Mouse (Mus musculus) cerebellum, adult 2 months (tissue): ENCODE measurements at regions not wholly inside any gene's neighbourhood (a gene's known extent, or its start where the extent isn't known, plus 50 kb on each side); places are given as distances from the start of the nearest gene placed in this dataset.

Experiments
- DNase-seq, 2 experiments: peaks; one replicate each; pipeline ENCODE4 v3.0.0; 2021
- H3K27ac ChIP-seq: fragments of 200-500 bp; 2 replicates; pipeline ENCODE4 v1.5.1; 2012; ENCODE audit warnings: low read length, control low read depth, inconsistent platforms; ENCODE audit not compliant: insufficient read depth
- H3K27me3 ChIP-seq: fragments of 200-500 bp; 2 replicates; pipeline ENCODE4 v1.6.1; 2012; ENCODE audit warnings: inconsistent platforms, mild to moderate bottlenecking, low read length, moderate library complexity; ENCODE audit not compliant: control insufficient read depth, insufficient read depth
- H3K4me1 ChIP-seq: fragments of 200-500 bp; 2 replicates; pipeline ENCODE4 v1.6.1; 2011; ENCODE audit warnings: low read length; ENCODE audit not compliant: control insufficient read depth, insufficient read depth
- H3K4me3 ChIP-seq: fragments of 200-500 bp; replicated peaks from 2 replicates; pipeline ENCODE3; 2011; ENCODE audit warnings: mild to moderate bottlenecking, low read depth, low read length, control low read depth; ENCODE audit not compliant: insufficient read depth
- CTCF ChIP-seq: fragments of 200-500 bp; IDR thresholded peaks from 2 replicates; pipeline ENCODE4 v1.5.1; 2011; ENCODE audit warnings: low read depth, mild to moderate bottlenecking, control low read depth, low read length, moderate library complexity, borderline replicate concordance; ENCODE audit not compliant: insufficient read depth
- POLR2A ChIP-seq: fragments of 200-500 bp; IDR thresholded peaks from 2 replicates; pipeline ENCODE4 v1.6.1; 2011; ENCODE audit warnings: low read length, control low read depth, borderline replicate concordance; ENCODE audit not compliant: insufficient read depth
- WGBS: fragments of 180-500 bp; shearing (Covaris S2); methylation state at CpG from one replicate; pipeline ENCODE4 v1.1.7; 2018; 5-methylcytosine and 5-hydroxymethylcytosine counted together

- H3K4me3 ChIP-seq, result no peak overlapping the region
- 100% methylated on average over 1 of the region's 1 CpGs for WGBS
- no peaks in the 10 kb centered on the region for H3K4me1 ChIP-seq
- TF ChIP-seq POLR2A (no peak), CTCF (no peak)
- no peak overlapping the region for H3K27ac ChIP-seq
- H3K27me3 ChIP-seq, result no peaks in the 10 kb centered on the region
- DNase-seq, result no peak
Observed at GRCm38 (mm10) chr12:47466740-47467139, 648.0 kb upstream of the Nova1 start.

GRCm38 (mm10) chr12:47465924-47466323, 647.2 kb upstream of the Nova1 start:
- H3K4me3 ChIP-seq, result no peak overlapping the region
- H3K27me3 ChIP-seq, result no peaks in the 10 kb centered on the region
- WGBS, result 78% methylated on average over 5 of the region's 5 CpGs
- H3K4me1 ChIP-seq, result no peaks in the 10 kb centered on the region
- DNase-seq, result no peak
- no peak overlapping the region for H3K27ac ChIP-seq
- TF ChIP-seq CTCF, result no peak
- TF ChIP-seq POLR2A, result no peak

GRCm38 (mm10) chr12:47431669-47432068, 612.9 kb upstream of the Nova1 start:
- WGBS, result 52% methylated on average over 1 of the region's 1 CpGs
- TF ChIP-seq CTCF (no peak), POLR2A (no peak)
- no peak for DNase-seq
- no peak overlapping the region for H3K4me3 ChIP-seq
- no peaks in the 10 kb centered on the region for H3K4me1 ChIP-seq
- no peak overlapping the region for H3K27ac ChIP-seq
- H3K27me3 ChIP-seq, result no peaks in the 10 kb centered on the region

- no peak for DNase-seq
- H3K27ac ChIP-seq, result no peak overlapping the region
- WGBS, result 17% methylated on average over 4 of the region's 4 CpGs
- no peak overlapping the region for H3K4me3 ChIP-seq
- no peaks in the 10 kb centered on the region for H3K27me3 ChIP-seq
- no peaks in the 10 kb centered on the region for H3K4me1 ChIP-seq
- no peak for TF ChIP-seq CTCF
- TF ChIP-seq POLR2A, result no peak
Observed at GRCm38 (mm10) chr12:47412251-47412650, 593.5 kb upstream of the Nova1 start.

- Histone ChIP-seq H3K4me1 (no peaks in the 10 kb centered on the region), H3K27ac (no peak overlapping the region), H3K4me3 (no peak overlapping the region), H3K27me3 (no peaks in the 10 kb centered on the region)
- TF ChIP-seq POLR2A, result no peak
- TF ChIP-seq CTCF, result no peak
- DNase-seq, result no peak
- 79% methylated on average over 2 of the region's 2 CpGs for WGBS
Observed at GRCm38 (mm10) chr12:47406563-47406962, 587.8 kb upstream of the Nova1 start.

- 72% methylated on average over 2 of the region's 2 CpGs for WGBS
- no peaks in the 10 kb centered on the region for H3K27me3 ChIP-seq
Observed at GRCm38 (mm10) chr12:47406131-47406530, 587.4 kb upstream of the Nova1 start.

GRCm38 (mm10) chr12:47383225-47383624, 564.5 kb upstream of the Nova1 start:
- Histone ChIP-seq H3K27ac (no peak overlapping the region), H3K4me3 (no peak overlapping the region), H3K27me3 (no peaks in the 10 kb centered on the region), H3K4me1 (no peaks in the 10 kb centered on the region)
- DNase-seq, result no peak
- TF ChIP-seq POLR2A (no peak), CTCF (no peak)
- WGBS, result 90% methylated on average over 1 of the region's 1 CpGs

More at GRCm38 (mm10) chr12:47406131-47406530, 587.4 kb upstream of the Nova1 start:
- TF ChIP-seq CTCF, result no peak
- no peak for TF ChIP-seq POLR2A
- no peak for DNase-seq
- no peaks in the 10 kb centered on the region for H3K4me1 ChIP-seq
- H3K4me3 ChIP-seq, result no peak overlapping the region
- H3K27ac ChIP-seq, result no peak overlapping the region

GRCm38 (mm10) chr12:47353269-47353668, 534.5 kb upstream of the Nova1 start:
- Histone ChIP-seq H3K27me3 (no peaks in the 10 kb centered on the region), H3K4me3 (no peak overlapping the region), H3K27ac (no peak overlapping the region), H3K4me1 (no peaks in the 10 kb centered on the region)
- 62% methylated on average over 2 of the region's 2 CpGs for WGBS
- DNase-seq, result no peak
- TF ChIP-seq CTCF, result no peak
- TF ChIP-seq POLR2A, result no peak

- TF ChIP-seq CTCF (no peak), POLR2A (no peak)
Observed at GRCm38 (mm10) chr12:47351229-47351628, 532.5 kb upstream of the Nova1 start.

More at GRCm38 (mm10) chr12:47351229-47351628, 532.5 kb upstream of the Nova1 start:
- WGBS, result 97% methylated on average over 1 of the region's 1 CpGs
- H3K4me1 ChIP-seq, result no peaks in the 10 kb centered on the region
- no peak for DNase-seq
- no peak overlapping the region for H3K27ac ChIP-seq
- no peak overlapping the region for H3K4me3 ChIP-seq
- H3K27me3 ChIP-seq, result no peaks in the 10 kb centered on the region
